Mouse (Mus musculus): ENCODE results near the gene Olfr380. TPM values are rescaled to one million over a fixed set of nuclear protein-coding genes. Genes with fewer than 3 reads are reported as not detected.

Olfr380 gene
- polyA plus RNA-seq (2012; rRNA removed): not detected in 2 replicates

DNA sequence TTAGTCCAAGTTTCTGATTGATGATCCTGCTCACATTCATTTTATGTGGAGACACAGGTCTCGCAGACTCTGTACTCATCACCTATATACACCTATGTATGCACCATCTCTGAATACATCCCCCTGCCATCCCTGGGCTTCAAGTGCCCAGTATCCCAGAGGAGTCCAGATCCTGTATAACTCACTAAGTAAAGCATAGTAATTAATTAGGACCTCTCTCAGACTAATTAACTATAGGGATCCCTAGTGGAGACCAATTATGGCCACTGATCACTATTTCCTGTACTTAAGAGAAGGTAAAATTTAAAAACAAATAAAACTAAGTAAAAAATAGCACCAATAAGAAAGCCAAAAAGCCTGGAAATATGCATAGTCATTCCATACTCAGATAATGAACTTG is at the start of gene Olfr380:
TSS of gene Olfr380 (minus strand) at position 101 of the 400 bp plus-strand sequence.

GRCm38 (mm10) chr11:73491503-73491902 is 34.2 kb upstream of the Olfr380 start, which contains the start of gene Olfr381:
TSS of gene Olfr381 (minus strand) at chr11:73491603.

DNA sequence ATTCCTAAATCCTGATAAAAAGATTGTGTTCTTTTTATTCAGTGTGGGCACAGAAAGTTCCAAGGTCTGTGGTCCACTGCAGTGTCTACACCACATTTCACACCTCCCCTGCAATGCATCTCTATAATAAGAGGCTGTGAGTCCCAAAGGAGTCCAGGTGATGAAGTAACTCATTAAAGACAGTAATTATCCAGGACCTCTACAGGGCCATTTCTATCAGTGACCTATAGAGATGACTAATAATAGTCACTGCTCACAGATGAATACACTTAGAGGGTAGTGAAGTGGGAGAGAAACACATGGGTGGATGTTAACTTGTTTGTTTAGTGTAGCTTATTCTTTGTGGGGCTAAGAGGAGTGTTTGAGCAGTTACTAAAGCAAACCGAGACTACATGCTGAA is 28.9 kb downstream of the Olfr380 start, which contains the start of gene Olfr378:
TSS of gene Olfr378 (minus strand) at position 101 of the 400 bp plus-strand sequence.

Other genes with a start within 250 kb of the Olfr380 start
- gene Trpv1, start 223.2 kb downstream of the Olfr380 start, polyA plus RNA-seq (2012; rRNA removed): 0.04 and 0.05 TPM in 2 replicates
- gene Trpv3, start 190.1 kb downstream of the Olfr380 start, polyA plus RNA-seq (2012; rRNA removed): 0.01 and 0.06 TPM in 2 replicates
- 0.25 and 0.46 TPM in 2 replicates for gene Aspa, start 127.9 kb downstream of the Olfr380 start, polyA plus RNA-seq (2012; rRNA removed)
- not detected in 2 replicates for gene Gm49340, start 127.8 kb downstream of the Olfr380 start, polyA plus RNA-seq (2012; rRNA removed)
- 0.13 TPM in 1 of 2 replicates, not detected in the other for gene Spata22, start 127.8 kb downstream of the Olfr380 start, polyA plus RNA-seq (2012; rRNA removed)
- not detected in 2 replicates for gene Olfr20, start 106.7 kb downstream of the Olfr380 start, polyA plus RNA-seq (2012; rRNA removed)
- not detected in 2 replicates for gene Olfr376, start 86.3 kb downstream of the Olfr380 start, polyA plus RNA-seq (2012; rRNA removed)
- gene Olfr1, start 57.9 kb downstream of the Olfr380 start, polyA plus RNA-seq (2012; rRNA removed): not detected in 2 replicates
- not detected in 2 replicates for gene Olfr378, start 29.0 kb downstream of the Olfr380 start, polyA plus RNA-seq (2012; rRNA removed)
- gene Olfr381, start 34.1 kb upstream of the Olfr380 start, polyA plus RNA-seq (2012; rRNA removed): not detected in 2 replicates
- not detected in 2 replicates for gene Olfr382, start 59.7 kb upstream of the Olfr380 start, polyA plus RNA-seq (2012; rRNA removed)
- gene Olfr385, start 135.5 kb upstream of the Olfr380 start, polyA plus RNA-seq (2012; rRNA removed): not detected in 2 replicates
- not detected in 2 replicates for gene Olfr384, start 141.1 kb upstream of the Olfr380 start, polyA plus RNA-seq (2012; rRNA removed)
- not detected in 2 replicates for gene Zfp735, start 231.3 kb upstream of the Olfr380 start, polyA plus RNA-seq (2012; rRNA removed)